Mouse (Mus musculus) neutrophil, adult 83 days (primary cell): Measurements from ENCODE around the gene Gm10681. TPM values are rescaled to one million over a fixed set of nuclear protein-coding genes. Genes with fewer than 3 reads are reported as not detected.

Source experiments
- total RNA-seq, 2 experiments: library from RNA; stranded (reverse); gene quantifications; one replicate each; pipeline ENCODE4 v1.2.4; 2023

The Gm10681 gene
- total RNA-seq = not detected

DNA sequence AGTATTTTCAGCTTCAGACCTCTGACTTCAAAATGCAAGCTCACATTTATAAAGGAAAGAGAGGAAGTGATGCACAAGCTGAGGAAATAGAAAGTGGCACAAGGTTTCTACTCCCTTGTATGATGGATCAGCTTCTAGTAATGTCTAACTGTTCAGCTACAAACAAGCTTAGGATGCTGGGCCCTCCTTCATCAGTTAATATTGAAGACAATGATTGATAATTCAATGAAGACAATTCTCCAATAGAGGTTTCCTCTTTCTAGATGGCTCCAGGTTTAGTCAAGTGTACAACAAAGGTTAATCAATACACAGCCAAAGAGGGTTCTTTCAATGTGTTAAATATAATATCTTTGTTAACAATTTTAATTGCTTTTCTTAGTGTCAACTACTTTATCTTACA, at the start of gene Gm10681:
TSS of gene Gm10681 (minus strand) at position 101 of the 400 bp plus-strand sequence.

DNA sequence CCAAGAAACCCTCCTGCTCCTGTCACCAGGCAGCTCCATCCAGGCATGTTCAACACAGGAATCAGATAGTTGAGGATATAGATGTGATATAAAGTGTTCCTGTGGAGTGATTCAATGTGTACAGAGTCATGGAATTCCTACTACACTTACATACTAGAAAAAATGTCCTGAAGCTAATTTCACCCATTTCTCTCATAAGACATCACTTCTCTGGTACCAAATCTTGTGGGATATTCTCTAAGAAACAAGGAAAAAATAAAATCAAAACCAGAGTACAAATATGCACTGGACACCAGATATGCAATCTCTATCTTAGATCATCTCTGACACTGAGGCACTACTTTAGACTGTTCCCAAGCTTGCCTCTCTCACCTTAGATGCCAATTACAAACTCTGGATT, 41.5 kb upstream of the Gm10681 start, which contains the start of gene Hsd3b5:
TSS of gene Hsd3b5 (minus strand) at position 101 of the 400 bp plus-strand sequence.

DNA sequence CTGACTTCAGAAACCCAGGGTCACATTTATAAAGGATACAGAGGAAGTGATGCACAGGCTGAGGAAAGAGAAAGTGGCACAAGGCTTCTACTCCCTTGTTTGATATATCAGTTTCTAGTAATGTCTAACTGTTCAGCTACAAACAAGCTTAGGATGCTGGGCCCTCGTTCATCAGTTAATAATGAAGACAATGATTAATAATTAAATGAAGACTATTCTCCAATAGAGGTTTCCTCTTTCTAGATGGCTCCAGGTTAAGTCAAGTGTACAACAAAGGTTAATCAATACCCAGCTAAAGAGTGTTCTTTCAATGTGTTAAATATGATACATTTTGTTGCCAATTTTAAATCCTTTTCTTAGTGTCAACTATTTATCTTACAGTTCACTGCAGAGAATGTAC, 78.2 kb downstream of the Gm10681 start, which contains the start of gene Hsd3b4:
TSS of gene Hsd3b4 (minus strand) at position 101 of the 400 bp plus-strand sequence.

Other genes starting within 250 kb of the Gm10681 start
- gene Phgdh, start 248.8 kb downstream of the Gm10681 start, total RNA-seq = 10 to 100 TPM; 13.3 TPM
- under 1 TPM; 0.15 to 0.46 TPM for gene Zfp697, start 206.3 kb downstream of the Gm10681 start, total RNA-seq
- gene Gm4450, start 131.7 kb downstream of the Gm10681 start, total RNA-seq = not detected
- gene Hsd3b4, start 78.3 kb downstream of the Gm10681 start, total RNA-seq = not detected
- not detected for gene Hsd3b5, start 41.4 kb upstream of the Gm10681 start, total RNA-seq
- under 1 TPM in 1 of 2 experiments, not detected in 1; 0.11 TPM for gene Hsd3b2, start 135.7 kb upstream of the Gm10681 start, total RNA-seq
- not detected for gene Hsd3b3, start 174.3 kb upstream of the Gm10681 start, total RNA-seq
- gene Hsd3b6, start 225.6 kb upstream of the Gm10681 start, total RNA-seq = not detected